Mouse (Mus musculus): Measurements from ENCODE around the gene Zbp1. TPM values are rescaled to one million over a fixed set of nuclear protein-coding genes. Genes with fewer than 3 reads are reported as not detected.

Gene Zbp1
- polyA plus RNA-seq, 1 experiment from 2014 or later: 0.22 TPM

- WGBS: 68% methylated on average over 4 of the region's 4 CpGs
These were observed 14.1 kb downstream of the Zbp1 start for GRCm38 (mm10) chr2:173204671-173205070.

GRCm38 (mm10) chr2:173203726-173204125, 15.0 kb downstream of the Zbp1 start:
- Histone ChIP-seq H3K27me3 (no peaks in the 10 kb centered on the region), H3K4me2 (no peak overlapping the region), H3K36me3 (no peaks in the 10 kb centered on the region), H3K4me3 (no peak overlapping the region), H3K9ac (no peak overlapping the region), H3K4me1 (replicated peaks) (0 out of 2 replicates have a peak, but pooled peaks cover 4% of the 10 kb centered on the region), H3K27ac (replicated peaks) (no peak overlapping the region), H3K9me3 (peaks cover 5% of the 10 kb centered on the region; the same call in 1 of the 2 replicates)
- WGBS: 86% methylated on average over 3 of the region's 3 CpGs
- no peak for ATAC-seq (ENCODE audit: low read depth)

More at GRCm38 (mm10) chr2:173204671-173205070, 14.1 kb downstream of the Zbp1 start:
- H3K27me3 ChIP-seq: no peaks in the 10 kb centered on the region
- H3K9me3 ChIP-seq: 0 out of 2 replicates have a peak, but pooled peaks cover 5% of the 10 kb centered on the region
- 0 out of 2 replicates have a peak, but pooled peaks cover 4% of the 10 kb centered on the region for H3K4me1 ChIP-seq (replicated peaks)
- no peak overlapping the region for H3K4me2 ChIP-seq
- ATAC-seq (ENCODE audit: low read depth): no peak
- no peak overlapping the region for H3K4me3 ChIP-seq
- no peaks in the 10 kb centered on the region for H3K36me3 ChIP-seq
- no peak overlapping the region for H3K27ac ChIP-seq (replicated peaks)
- no peak overlapping the region for H3K9ac ChIP-seq

- Histone ChIP-seq H3K9ac (no peak overlapping the region), H3K27me3 (no peaks in the 10 kb centered on the region), H3K4me2 (no peak overlapping the region), H3K27ac (replicated peaks) (peak overlapping the region; percentile 34; the same call in 1 of the 2 replicates), H3K4me1 (replicated peaks) (0 out of 2 replicates have a peak, but pooled peaks cover 4% of the 10 kb centered on the region), H3K36me3 (no peaks in the 10 kb centered on the region), H3K9me3 (peaks cover 5% of the 10 kb centered on the region; the same call in 1 of the 2 replicates), H3K4me3 (no peak overlapping the region)
- WGBS: 68% methylated on average over 19 of the region's 19 CpGs
- ATAC-seq (ENCODE audit: low read depth): no peak
These were observed 15.6 kb downstream of the Zbp1 start for GRCm38 (mm10) chr2:173202924-173203689.

DNA sequence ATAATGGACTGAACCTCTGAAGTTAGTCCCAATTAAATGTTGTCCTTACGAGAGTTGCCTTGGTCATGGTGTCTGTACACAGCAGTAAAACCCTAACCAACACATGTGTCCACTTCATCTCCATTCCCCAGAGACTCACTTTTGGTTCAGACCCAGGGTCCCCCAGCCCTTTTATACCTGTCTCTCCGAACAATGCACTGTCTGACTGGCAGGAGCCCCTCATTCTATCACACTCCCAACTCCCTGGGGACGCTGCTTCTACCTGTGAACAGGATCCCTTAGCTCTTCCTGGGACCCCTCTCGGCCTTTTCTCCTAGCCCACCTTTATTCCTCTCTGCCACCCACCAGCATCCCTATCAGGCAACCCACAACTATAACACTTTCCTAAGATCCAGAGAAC, 23.9 kb downstream of the Zbp1 start:
- no peak overlapping the region for H3K4me3 ChIP-seq
- H3K9ac ChIP-seq: no peak overlapping the region
- no peak overlapping the region for H3K27ac ChIP-seq (replicated peaks)
- no peaks in the 10 kb centered on the region for H3K36me3 ChIP-seq
- no peak for ATAC-seq (ENCODE audit: low read depth)
- no peaks in the 10 kb centered on the region for H3K27me3 ChIP-seq
- no peaks in the 10 kb centered on the region for H3K4me1 ChIP-seq (replicated peaks)
- 86% methylated on average over 4 of the region's 4 CpGs for WGBS
- no peaks in the 10 kb centered on the region; the same call in 1 of the 2 replicates for H3K9me3 ChIP-seq
- no peak overlapping the region for H3K4me2 ChIP-seq

- Histone ChIP-seq H3K4me1 (replicated peaks) (no peaks in the 10 kb centered on the region), H3K9me3 (no peaks in the 10 kb centered on the region), H3K27ac (replicated peaks) (no peak overlapping the region), H3K4me3 (no peak overlapping the region), H3K9ac (no peak overlapping the region), H3K4me2 (no peak overlapping the region), H3K27me3 (peaks cover 42% of the 10 kb centered on the region), H3K36me3 (no peaks in the 10 kb centered on the region)
- 35% methylated on average over 8 of the region's 8 CpGs for WGBS
- no peak for ATAC-seq (ENCODE audit: low read depth)
These were observed 31.4 kb downstream of the Zbp1 start for GRCm38 (mm10) chr2:173187182-173187855.

- H3K4me1 ChIP-seq (replicated peaks): no peaks in the 10 kb centered on the region
- H3K27ac ChIP-seq (replicated peaks): no peak overlapping the region
- no peaks in the 10 kb centered on the region for H3K9me3 ChIP-seq
- 32% methylated on average over 26 of the region's 26 CpGs for WGBS
- H3K4me2 ChIP-seq: no peak overlapping the region
- H3K36me3 ChIP-seq: no peaks in the 10 kb centered on the region
- peak; percentile 66; the same call in 1 of the 2 replicates for ATAC-seq (ENCODE audit: low read depth)
- H3K9ac ChIP-seq: no peak overlapping the region
- H3K4me3 ChIP-seq: no peak overlapping the region
- H3K27me3 ChIP-seq: peaks cover 52% of the 10 kb centered on the region
These were observed 32.4 kb downstream of the Zbp1 start for GRCm38 (mm10) chr2:173186047-173186943.

DNA sequence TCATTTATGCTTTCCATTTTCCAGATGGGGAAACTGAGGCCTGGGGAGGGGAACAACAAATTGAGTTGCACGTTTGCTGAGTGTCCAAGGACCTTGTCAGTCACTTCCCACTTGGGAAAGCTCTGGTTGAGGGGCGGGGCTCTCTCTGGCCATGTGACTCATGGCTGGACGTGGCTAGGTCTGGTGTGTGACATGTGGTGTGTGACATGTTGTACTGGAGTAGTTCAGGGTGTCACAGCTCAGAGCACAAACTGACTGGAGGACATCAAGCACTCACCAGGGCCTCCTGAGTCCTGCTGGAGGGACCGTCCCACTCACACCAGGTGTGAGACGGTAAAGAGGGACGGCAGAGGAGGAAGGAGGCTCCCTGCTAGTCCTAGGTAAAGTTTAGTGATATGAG, 33.4 kb downstream of the Zbp1 start:
- peaks cover 59% of the 10 kb centered on the region for H3K27me3 ChIP-seq
- no peak overlapping the region for H3K4me3 ChIP-seq
- H3K9ac ChIP-seq: no peak overlapping the region
- H3K36me3 ChIP-seq: no peaks in the 10 kb centered on the region
- H3K9me3 ChIP-seq: no peaks in the 10 kb centered on the region
- no peaks in the 10 kb centered on the region for H3K4me1 ChIP-seq (replicated peaks)
- no peak overlapping the region for H3K4me2 ChIP-seq
- no peak overlapping the region for H3K27ac ChIP-seq (replicated peaks)
- no peak for ATAC-seq (ENCODE audit: low read depth)
- WGBS: 79% methylated on average over 6 of the region's 6 CpGs

- Histone ChIP-seq H3K4me3 (no peak overlapping the region), H3K9me3 (no peaks in the 10 kb centered on the region), H3K9ac (no peak overlapping the region), H3K4me2 (no peak overlapping the region), H3K36me3 (no peaks in the 10 kb centered on the region), H3K27me3 (peaks cover 64% of the 10 kb centered on the region), H3K4me1 (replicated peaks) (no peaks in the 10 kb centered on the region), H3K27ac (replicated peaks) (no peak overlapping the region)
- ATAC-seq (ENCODE audit: low read depth): no peak
- WGBS: 72% methylated on average over 11 of the region's 11 CpGs
These were observed 34.1 kb downstream of the Zbp1 start for GRCm38 (mm10) chr2:173184475-173185080.

DNA sequence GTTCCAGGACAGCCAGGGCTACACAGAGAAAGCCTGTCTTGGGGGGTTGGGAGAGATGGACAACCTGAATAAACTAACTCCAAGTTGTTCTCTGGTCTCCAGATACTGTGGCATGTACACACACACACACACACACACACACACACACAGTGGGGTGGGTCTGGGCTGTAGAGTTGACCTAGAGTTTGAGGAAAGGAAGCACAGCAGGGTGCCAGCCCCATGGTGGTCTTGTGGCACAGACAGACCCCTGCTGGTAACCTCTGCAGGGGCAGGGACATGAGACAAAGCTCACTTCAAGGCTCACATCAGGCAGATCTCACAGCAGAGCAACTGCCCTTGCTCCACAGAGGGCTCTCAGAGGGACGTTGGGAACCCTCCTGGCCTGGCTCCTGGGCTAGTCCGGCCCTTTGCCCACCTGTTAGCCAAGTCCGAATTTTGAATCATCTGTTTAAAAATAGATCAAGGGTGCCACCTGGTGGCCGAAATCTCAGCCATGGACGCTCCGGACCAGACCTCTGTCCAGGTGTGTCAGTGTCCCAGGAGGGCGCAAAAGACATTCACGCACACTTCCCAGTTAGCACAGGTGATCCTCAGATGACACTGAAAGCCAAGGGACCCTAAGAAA, 34.8 kb downstream of the Zbp1 start:
- Histone ChIP-seq H3K27ac (replicated peaks) (no peak overlapping the region), H3K4me2 (no peak overlapping the region), H3K9me3 (no peaks in the 10 kb centered on the region), H3K4me1 (replicated peaks) (no peaks in the 10 kb centered on the region), H3K36me3 (no peaks in the 10 kb centered on the region), H3K27me3 (peaks cover 70% of the 10 kb centered on the region), H3K4me3 (no peak overlapping the region), H3K9ac (no peak overlapping the region)
- WGBS: 13% methylated on average over 8 of the region's 8 CpGs
- peak; percentile 15; the same call in 1 of the 2 replicates for ATAC-seq (ENCODE audit: low read depth)

- Histone ChIP-seq H3K27ac (replicated peaks) (no peak overlapping the region), H3K9me3 (no peaks in the 10 kb centered on the region), H3K4me3 (no peak overlapping the region), H3K9ac (no peak overlapping the region), H3K27me3 (peaks cover 70% of the 10 kb centered on the region), H3K4me2 (no peak overlapping the region), H3K36me3 (no peaks in the 10 kb centered on the region), H3K4me1 (replicated peaks) (no peaks in the 10 kb centered on the region)
- WGBS: 94% methylated on average over 10 of the region's 10 CpGs
- no peak for ATAC-seq (ENCODE audit: low read depth)
These were observed 35.4 kb downstream of the Zbp1 start for GRCm38 (mm10) chr2:173183311-173183710.

DNA sequence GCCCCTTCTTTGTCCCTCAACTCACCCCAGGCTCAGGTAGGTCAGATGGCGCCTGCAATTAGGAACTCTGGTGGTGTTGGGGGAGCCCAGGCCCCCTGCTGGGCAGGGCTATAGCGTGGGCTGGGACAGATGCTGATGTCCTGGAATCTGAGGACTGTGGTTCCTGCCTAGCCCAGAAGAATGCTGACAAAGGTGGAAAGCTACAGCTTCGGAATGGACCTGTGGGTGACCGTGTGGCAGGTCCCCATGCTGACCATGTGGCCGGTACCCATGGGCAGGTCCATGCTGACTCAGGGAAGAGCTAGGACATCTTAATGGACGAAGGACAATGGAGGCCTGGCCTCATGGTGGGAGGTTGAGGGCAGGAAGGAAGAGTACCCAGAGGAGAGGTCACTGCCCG, 35.9 kb downstream of the Zbp1 start:
- no peak overlapping the region for H3K4me3 ChIP-seq
- H3K36me3 ChIP-seq: no peaks in the 10 kb centered on the region
- H3K27ac ChIP-seq (replicated peaks): no peak overlapping the region
- no peak overlapping the region for H3K4me2 ChIP-seq
- peaks cover 75% of the 10 kb centered on the region for H3K27me3 ChIP-seq
- H3K9me3 ChIP-seq: no peaks in the 10 kb centered on the region
- no peak for ATAC-seq (ENCODE audit: low read depth)
- WGBS: 79% methylated on average over 7 of the region's 7 CpGs
- no peaks in the 10 kb centered on the region for H3K4me1 ChIP-seq (replicated peaks)
- H3K9ac ChIP-seq: no peak overlapping the region
